Mouse (Mus musculus): ENCODE results near the gene Gpa33. TPM values are rescaled to one million over a fixed set of nuclear protein-coding genes. Genes with fewer than 3 reads are reported as not detected.

Gene Gpa33
- total and polyA plus RNA-seq, 2 experiments: 0.31 TPM; not detected in 1

GRCm38 (mm10) chr1:166126795-166127194 is 3.2 kb upstream of the Gpa33 start:
- Histone ChIP-seq H3K4me1 (ENCODE audit: control insufficient read depth, insufficient read depth, low read length) (no peaks in the 10 kb centered on the region), H3K9ac (ENCODE audit: low read depth, low read length) (no peak overlapping the region), H3K27me3 (ENCODE audit: control insufficient read depth, insufficient read depth, low read length) (no peaks in the 10 kb centered on the region), H3K36me3 (ENCODE audit: control insufficient read depth, insufficient read depth, low read length) (no peaks in the 10 kb centered on the region), H3K79me2 (ENCODE audit: control insufficient read depth, insufficient read depth, low read length) (no peaks in the 10 kb centered on the region), H3K27ac (replicated peaks; ENCODE audit: insufficient read depth, low read depth, low read length) (no peak overlapping the region), H3K4me3 (ENCODE audit: insufficient read depth, low read depth, low read length) (no peak overlapping the region)
- DNase-seq (ENCODE audit: extremely low read depth, low read depth, low spot score): no peak
- 67% methylated on average over 9 of the region's 9 CpGs for WGBS
- TF ChIP-seq CTCF (IDR thresholded peaks at IDR 0.05; ENCODE audit: low read depth, low read length): no peak
- TF ChIP-seq POLR2A (IDR thresholded peaks at IDR 0.05; ENCODE audit: extremely low read depth, insufficient read depth, low read length): no peak

GRCm38 (mm10) chr1:166127719-166128118 is 2.3 kb upstream of the Gpa33 start, which contains the start of gene Dusp27:
Gene Dusp27, minus strand, starts transcription at chr1:166127922.
- 70% methylated on average over 4 of the region's 4 CpGs for WGBS
- no peak within 1 kb of the TSS for H3K4me3 ChIP-seq (ENCODE audit: insufficient read depth, low read depth, low read length)
- no peak within 1 kb of the TSS for H3K27ac ChIP-seq (replicated peaks; ENCODE audit: insufficient read depth, low read depth, low read length)
- H3K36me3 ChIP-seq (ENCODE audit: control insufficient read depth, insufficient read depth, low read length): no peaks in the 10 kb centered on the region
- TF ChIP-seq POLR2A (IDR thresholded peaks at IDR 0.05; ENCODE audit: extremely low read depth, insufficient read depth, low read length) (no peak), CTCF (IDR thresholded peaks at IDR 0.05; ENCODE audit: low read depth, low read length) (no peak)
- no peaks in the 10 kb centered on the region for H3K4me1 ChIP-seq (ENCODE audit: control insufficient read depth, insufficient read depth, low read length)
- H3K9ac ChIP-seq (ENCODE audit: low read depth, low read length): no peak within 1 kb of the TSS
- H3K79me2 ChIP-seq (ENCODE audit: control insufficient read depth, insufficient read depth, low read length): no peaks in the 10 kb centered on the region
- no peaks in the 10 kb centered on the region for H3K27me3 ChIP-seq (ENCODE audit: control insufficient read depth, insufficient read depth, low read length)
- DNase-seq (ENCODE audit: extremely low read depth, low read depth, low spot score): no peak

- TF ChIP-seq CTCF (IDR thresholded peaks at IDR 0.05; ENCODE audit: low read depth, low read length): no peak
- no peak for TF ChIP-seq POLR2A (IDR thresholded peaks at IDR 0.05; ENCODE audit: extremely low read depth, insufficient read depth, low read length)
- H3K79me2 ChIP-seq (ENCODE audit: control insufficient read depth, insufficient read depth, low read length): no peaks in the 10 kb centered on the region
- 89% methylated on average over 5 of the region's 5 CpGs for WGBS
- no peak for DNase-seq (ENCODE audit: extremely low read depth, low read depth, low spot score)
- no peak overlapping the region for H3K4me3 ChIP-seq (ENCODE audit: insufficient read depth, low read depth, low read length)
- H3K36me3 ChIP-seq (ENCODE audit: control insufficient read depth, insufficient read depth, low read length): no peaks in the 10 kb centered on the region
- H3K9ac ChIP-seq (ENCODE audit: low read depth, low read length): no peak overlapping the region
- H3K27ac ChIP-seq (replicated peaks; ENCODE audit: insufficient read depth, low read depth, low read length): no peak overlapping the region
- H3K27me3 ChIP-seq (ENCODE audit: control insufficient read depth, insufficient read depth, low read length): no peaks in the 10 kb centered on the region
- H3K4me1 ChIP-seq (ENCODE audit: control insufficient read depth, insufficient read depth, low read length): no peaks in the 10 kb centered on the region
These were observed 1.5 kb upstream of the Gpa33 start for GRCm38 (mm10) chr1:166128551-166128950.

GRCm38 (mm10) chr1:166132367-166132766 is 2.3 kb downstream of the Gpa33 start:
- 60% methylated on average over 4 of the region's 4 CpGs for WGBS
- no peak for DNase-seq (ENCODE audit: extremely low read depth, low read depth, low spot score)
- H3K9ac ChIP-seq (ENCODE audit: low read depth, low read length): no peak overlapping the region
- H3K27me3 ChIP-seq (ENCODE audit: control insufficient read depth, insufficient read depth, low read length): no peaks in the 10 kb centered on the region
- H3K4me3 ChIP-seq (ENCODE audit: insufficient read depth, low read depth, low read length): no peak overlapping the region
- no peaks in the 10 kb centered on the region for H3K79me2 ChIP-seq (ENCODE audit: control insufficient read depth, insufficient read depth, low read length)
- no peak overlapping the region for H3K27ac ChIP-seq (replicated peaks; ENCODE audit: insufficient read depth, low read depth, low read length)
- no peak for TF ChIP-seq POLR2A (IDR thresholded peaks at IDR 0.05; ENCODE audit: extremely low read depth, insufficient read depth, low read length)
- no peak for TF ChIP-seq CTCF (IDR thresholded peaks at IDR 0.05; ENCODE audit: low read depth, low read length)
- no peaks in the 10 kb centered on the region for H3K36me3 ChIP-seq (ENCODE audit: control insufficient read depth, insufficient read depth, low read length)
- no peaks in the 10 kb centered on the region for H3K4me1 ChIP-seq (ENCODE audit: control insufficient read depth, insufficient read depth, low read length)

- no peak for DNase-seq (ENCODE audit: extremely low read depth, low read depth, low spot score)
- no peaks in the 10 kb centered on the region for H3K79me2 ChIP-seq (ENCODE audit: control insufficient read depth, insufficient read depth, low read length)
- no peaks in the 10 kb centered on the region for H3K27me3 ChIP-seq (ENCODE audit: control insufficient read depth, insufficient read depth, low read length)
- no peak overlapping the region for H3K4me3 ChIP-seq (ENCODE audit: insufficient read depth, low read depth, low read length)
- H3K36me3 ChIP-seq (ENCODE audit: control insufficient read depth, insufficient read depth, low read length): no peaks in the 10 kb centered on the region
- H3K27ac ChIP-seq (replicated peaks; ENCODE audit: insufficient read depth, low read depth, low read length): no peak overlapping the region
- TF ChIP-seq POLR2A (IDR thresholded peaks at IDR 0.05; ENCODE audit: extremely low read depth, insufficient read depth, low read length) (no peak), CTCF (IDR thresholded peaks at IDR 0.05; ENCODE audit: low read depth, low read length) (no peak)
- no peaks in the 10 kb centered on the region; the same call in 1 of the 2 replicates for H3K4me1 ChIP-seq (ENCODE audit: control insufficient read depth, insufficient read depth, low read length)
- 64% methylated on average over 5 of the region's 5 CpGs for WGBS
- no peak overlapping the region for H3K9ac ChIP-seq (ENCODE audit: low read depth, low read length)
These were observed 5.2 kb downstream of the Gpa33 start for GRCm38 (mm10) chr1:166135091-166135740.

GRCm38 (mm10) chr1:166137244-166137938 is 7.4 kb downstream of the Gpa33 start:
- no peak for DNase-seq (ENCODE audit: extremely low read depth, low read depth, low spot score)
- Histone ChIP-seq H3K4me3 (ENCODE audit: insufficient read depth, low read depth, low read length) (no peak overlapping the region), H3K79me2 (ENCODE audit: control insufficient read depth, insufficient read depth, low read length) (no peaks in the 10 kb centered on the region), H3K27me3 (ENCODE audit: control insufficient read depth, insufficient read depth, low read length) (no peaks in the 10 kb centered on the region), H3K4me1 (ENCODE audit: control insufficient read depth, insufficient read depth, low read length) (no peaks in the 10 kb centered on the region; the same call in 1 of the 2 replicates), H3K36me3 (ENCODE audit: control insufficient read depth, insufficient read depth, low read length) (no peaks in the 10 kb centered on the region), H3K27ac (replicated peaks; ENCODE audit: insufficient read depth, low read depth, low read length) (no peak overlapping the region), H3K9ac (ENCODE audit: low read depth, low read length) (no peak overlapping the region)
- 65% methylated on average over 7 of the region's 7 CpGs for WGBS
- TF ChIP-seq CTCF (IDR thresholded peaks at IDR 0.05; ENCODE audit: low read depth, low read length) (no peak), POLR2A (IDR thresholded peaks at IDR 0.05; ENCODE audit: extremely low read depth, insufficient read depth, low read length) (no peak)
